Mouse (Mus musculus) heart, embryonic 16.5 days (tissue): Measurements from ENCODE around the gene Eif4g3. TPM values are rescaled to one million over a fixed set of nuclear protein-coding genes. Genes with fewer than 3 reads are reported as not detected.

Experiments
- ATAC-seq: fragments of 200-750 bp; cut with Nextera tagmentation; replicated peaks from 2 replicates; pipeline ENCODE4 v1.8.0; 2017; ENCODE audit warnings: moderate number of reproducible peaks; ENCODE audit not compliant: insufficient read depth, low FRiP score; ENCODE audit errors: extremely low read depth
- H3K27ac ChIP-seq: fragments of 300-500 bp; sonication (generic); 2 replicates; pipeline ENCODE4 v1.5.1; 2014; ENCODE audit warnings: mild to moderate bottlenecking, low read length, control low read depth, moderate library complexity
- H3K27me3 ChIP-seq: fragments of 300-500 bp; sonication (generic); 2 replicates; pipeline ENCODE4 v1.6.1; 2014; ENCODE audit warnings: low read length, mixed read lengths; ENCODE audit not compliant: control insufficient read depth, insufficient read depth
- H3K36me3 ChIP-seq: fragments of 300-500 bp; sonication (generic); 2 replicates; pipeline ENCODE4 v1.6.1; 2014; ENCODE audit not compliant: control insufficient read depth, insufficient read depth
- H3K4me1 ChIP-seq: fragments of 300-500 bp; sonication (generic); 2 replicates; pipeline ENCODE4 v1.6.1; 2014; ENCODE audit warnings: low read length, mixed read lengths; ENCODE audit not compliant: control insufficient read depth, insufficient read depth
- H3K4me2 ChIP-seq: fragments of 300-500 bp; sonication (generic); 2 replicates; pipeline ENCODE4 v1.6.1; 2014; ENCODE audit warnings: low read depth, mild to moderate bottlenecking, control low read depth, low read length
- H3K4me3 ChIP-seq: fragments of 300-500 bp; sonication (generic); 2 replicates; pipeline ENCODE4 v1.5.1; 2014; ENCODE audit warnings: mild to moderate bottlenecking, control low read depth, low read length
- H3K9ac ChIP-seq: fragments of 300-500 bp; sonication (generic); 2 replicates; pipeline ENCODE4 v1.6.1; 2014; ENCODE audit warnings: low read length, control low read depth
- H3K9me3 ChIP-seq: fragments of 300-500 bp; sonication (generic); replicated peaks from 2 replicates; pipeline ENCODE4 v1.6.1; 2016; ENCODE audit warnings: low read length; ENCODE audit not compliant: control insufficient read depth
- WGBS: fragments of 180-500 bp; shearing (Covaris S2); extraction: QIAGEN DNeasy Blood & Tissue Kit; methylation state at CpG from one replicate; pipeline ENCODE4 v1.1.7; 2014; 5-methylcytosine and 5-hydroxymethylcytosine counted together
- polyA plus RNA-seq: library from polyadenylated mRNA; unstranded; fragments of >200 nt; fragmentation: Nextera tagmentation; extraction: Ambion mirVana; gene quantifications from 2 replicates; pipeline ENCODE4 v1.2.1, GENCODE M21; 2015

Gene Eif4g3
- polyA plus RNA-seq, 1 experiment from 2014 or later = 18.9 TPM

DNA sequence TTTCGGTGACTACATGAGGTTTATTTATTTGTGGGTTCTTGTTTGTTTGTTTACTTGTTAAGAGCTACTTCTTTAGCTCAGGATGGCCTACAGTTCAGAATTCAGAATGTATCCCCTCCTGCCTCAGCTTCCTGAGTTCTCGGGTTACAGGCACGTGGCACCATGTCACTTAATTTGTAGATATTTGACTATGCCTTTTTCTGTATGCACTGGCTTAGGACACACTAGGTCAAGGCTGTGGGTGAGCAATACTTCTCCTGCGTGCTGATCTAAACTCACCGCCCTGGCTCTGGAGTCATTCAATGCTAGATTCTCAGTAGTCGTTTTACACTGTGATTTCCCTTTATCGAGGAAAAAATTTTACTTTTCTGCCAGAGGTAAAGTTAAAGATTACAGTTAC lies 227.9 kb downstream of the Eif4g3 start:
- no peaks in the 10 kb centered on the region for H3K9me3 ChIP-seq
- H3K4me2 ChIP-seq = no peak overlapping the region
- H3K4me3 ChIP-seq = no peak overlapping the region
- ATAC-seq = no peak
- no peak overlapping the region for H3K27ac ChIP-seq
- peaks cover 24% of the 10 kb centered on the region for H3K4me1 ChIP-seq
- H3K27me3 ChIP-seq = no peaks in the 10 kb centered on the region
- H3K9ac ChIP-seq = no peak overlapping the region
- H3K36me3 ChIP-seq = peaks cover 31% of the 10 kb centered on the region
- WGBS = 78% methylated on average over 7 of the region's 7 CpGs

DNA sequence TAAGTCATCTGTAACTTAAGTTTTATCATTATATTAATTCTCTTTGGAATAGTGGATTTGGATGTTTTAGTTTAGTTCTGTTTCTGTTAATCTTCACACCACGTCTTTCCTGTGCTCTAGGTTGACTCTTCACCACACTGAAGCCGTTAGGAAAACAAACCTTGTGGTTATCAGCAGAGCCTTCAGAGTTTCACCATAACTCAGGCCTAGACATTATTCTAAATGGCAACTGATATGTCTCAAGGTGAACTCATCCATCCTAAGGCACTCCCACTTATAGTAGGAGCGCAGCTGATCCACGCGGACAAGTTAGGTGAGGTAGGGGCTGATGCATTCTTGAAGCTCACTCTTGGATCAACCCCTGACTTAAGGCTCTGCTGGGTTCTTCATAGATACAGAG lies 228.6 kb downstream of the Eif4g3 start:
- Histone ChIP-seq H3K9ac (no peak overlapping the region), H3K4me2 (no peak overlapping the region), H3K4me1 (peaks cover 23% of the 10 kb centered on the region), H3K9me3 (no peaks in the 10 kb centered on the region), H3K4me3 (no peak overlapping the region), H3K27me3 (no peaks in the 10 kb centered on the region), H3K36me3 (peaks cover 38% of the 10 kb centered on the region), H3K27ac (no peak overlapping the region)
- no peak for ATAC-seq
- 73% methylated on average over 5 of the region's 5 CpGs for WGBS

DNA sequence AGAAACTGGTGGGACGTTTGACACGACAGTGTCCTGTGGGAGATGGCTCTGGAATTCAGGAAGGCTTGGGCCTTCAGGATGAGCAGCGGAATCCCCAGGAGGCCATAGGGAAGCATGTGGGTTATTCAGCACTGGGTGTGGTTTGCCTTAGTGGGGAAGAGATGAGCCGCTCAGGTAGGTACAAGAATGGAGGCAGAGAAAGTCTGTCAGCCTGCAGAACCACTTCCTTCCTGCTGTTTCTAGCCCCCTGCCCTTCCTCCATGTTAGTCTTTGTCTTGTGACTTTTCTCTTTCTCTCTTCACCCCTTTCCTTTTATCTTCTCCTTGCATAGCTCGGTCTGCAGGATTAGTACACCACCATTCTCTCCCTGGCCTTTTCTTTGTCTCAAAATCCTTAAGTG lies 229.6 kb downstream of the Eif4g3 start:
- Histone ChIP-seq H3K4me3 (no peak overlapping the region), H3K4me2 (no peak overlapping the region), H3K27ac (peak overlapping the region; percentile 21; the same call in 1 of the 2 replicates), H3K27me3 (no peaks in the 10 kb centered on the region), H3K9ac (no peak overlapping the region), H3K9me3 (no peaks in the 10 kb centered on the region), H3K36me3 (peaks cover 46% of the 10 kb centered on the region), H3K4me1 (peaks cover 23% of the 10 kb centered on the region)
- no peak for ATAC-seq
- 70% methylated on average over 5 of the region's 5 CpGs for WGBS

- H3K9ac ChIP-seq = no peak overlapping the region
- no peak overlapping the region for H3K4me2 ChIP-seq
- no peaks in the 10 kb centered on the region for H3K9me3 ChIP-seq
- no peak overlapping the region for H3K4me3 ChIP-seq
- peaks cover 14% of the 10 kb centered on the region for H3K4me1 ChIP-seq
- H3K27ac ChIP-seq = no peak overlapping the region
- 81% methylated on average over 10 of the region's 10 CpGs for WGBS
- peaks cover 58% of the 10 kb centered on the region for H3K36me3 ChIP-seq
- H3K27me3 ChIP-seq = no peaks in the 10 kb centered on the region
- ATAC-seq = no peak
Measured at GRCm38 (mm10) chr4:138223623-138224022, 230.8 kb downstream of the Eif4g3 start.

DNA sequence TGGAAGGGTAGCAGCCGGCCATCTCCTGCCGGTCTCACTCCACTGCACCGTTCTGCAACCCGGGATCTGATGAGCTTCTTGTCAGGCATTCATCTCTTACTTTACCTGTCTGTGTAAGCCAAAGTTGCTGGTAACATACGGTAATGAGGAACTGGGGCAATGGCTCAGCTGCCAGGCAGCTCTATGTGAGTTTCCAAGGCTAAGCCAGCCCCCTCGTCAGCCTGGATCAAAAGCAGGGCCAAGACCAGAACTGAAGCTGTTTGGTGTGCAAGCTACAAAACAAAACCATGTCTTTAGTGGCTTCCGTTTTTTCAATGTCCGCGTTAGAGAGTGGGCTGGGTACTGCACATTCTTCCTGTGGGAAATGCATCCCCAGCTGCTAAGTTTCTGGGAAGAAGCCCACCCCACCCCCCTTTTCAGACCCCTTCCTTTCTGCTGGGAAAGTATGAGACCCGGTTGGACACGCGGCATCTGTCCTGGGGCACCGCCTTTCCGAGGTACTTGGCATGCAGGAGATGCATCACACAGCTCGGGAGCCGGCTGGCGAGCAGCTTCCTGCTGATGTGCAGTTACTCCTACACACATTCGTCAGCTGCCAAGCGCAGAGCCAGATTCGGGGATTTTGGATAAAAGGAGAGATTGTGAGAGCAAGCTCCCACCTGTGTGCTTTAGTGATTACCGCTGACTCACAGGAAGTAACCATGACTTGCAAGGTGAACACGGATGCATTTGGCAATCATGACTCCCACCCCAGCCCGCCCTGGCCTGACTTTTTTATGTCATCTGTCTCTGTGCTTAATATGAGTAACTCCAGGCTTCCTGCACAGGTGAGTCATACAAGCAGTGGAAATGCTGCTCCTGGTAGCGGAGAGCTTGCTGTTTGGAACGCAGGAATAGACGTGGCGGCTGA lies 254.2 kb downstream of the Eif4g3 start:
- no peak for ATAC-seq
- Histone ChIP-seq H3K4me2 (no peak overlapping the region), H3K9me3 (no peaks in the 10 kb centered on the region), H3K9ac (no peak overlapping the region), H3K36me3 (peaks cover 30% of the 10 kb centered on the region), H3K4me1 (peaks cover 18% of the 10 kb centered on the region), H3K27ac (no peak overlapping the region), H3K27me3 (peaks cover 15% of the 10 kb centered on the region), H3K4me3 (no peak overlapping the region)
- 63% methylated on average over 27 of the region's 27 CpGs for WGBS

- no peak within 1 kb of the TSS for H3K27ac ChIP-seq
Measured at GRCm38 (mm10) chr4:138250088-138250960, 257.5 kb downstream of the Eif4g3 start, which contains the start of the genes Sh2d5 and Kif17. TSS of gene Sh2d5 (plus strand) at chr4:138250403. TSS of gene Kif17 (plus strand) at chr4:138250435.

GRCm38 (mm10) chr4:138251819-138252218 lies 259.0 kb downstream of the Eif4g3 start:
- peaks cover 25% of the 10 kb centered on the region for H3K27me3 ChIP-seq
- no peak for ATAC-seq
- peak overlapping the region; percentile 31 for H3K4me3 ChIP-seq
- no peaks in the 10 kb centered on the region for H3K36me3 ChIP-seq
- H3K27ac ChIP-seq = no peak overlapping the region
- no peaks in the 10 kb centered on the region for H3K9me3 ChIP-seq
- WGBS = under 1% methylated on average over 13 of the region's 14 CpGs
- peaks cover 22% of the 10 kb centered on the region for H3K4me1 ChIP-seq
- peak overlapping the region; percentile 28 for H3K9ac ChIP-seq
- peak overlapping the region; percentile 71 for H3K4me2 ChIP-seq

More at GRCm38 (mm10) chr4:138250088-138250960, 257.5 kb downstream of the Eif4g3 start, which contains the start of the genes Sh2d5 and Kif17:
- 1% methylated on average over 58 of the region's 74 CpGs for WGBS
- ATAC-seq = peak; percentile 73
- H3K27me3 ChIP-seq = peaks cover 25% of the 10 kb centered on the region
- peaks cover 22% of the 10 kb centered on the region for H3K4me1 ChIP-seq
- H3K4me2 ChIP-seq = peak within 1 kb of the TSS; percentile 98
- H3K4me3 ChIP-seq = peak within 1 kb of the TSS; percentile 60
- H3K9me3 ChIP-seq = no peaks in the 10 kb centered on the region
- H3K36me3 ChIP-seq = peaks cover 4% of the 10 kb centered on the region; the same call in 1 of the 2 replicates
- H3K9ac ChIP-seq = peak within 1 kb of the TSS; percentile 56

- Histone ChIP-seq H3K36me3 (no peaks in the 10 kb centered on the region), H3K27ac (no peak overlapping the region), H3K27me3 (peaks cover 25% of the 10 kb centered on the region), H3K9me3 (no peaks in the 10 kb centered on the region), H3K4me1 (peaks cover 22% of the 10 kb centered on the region), H3K4me2 (peak overlapping the region; percentile 71), H3K4me3 (peak overlapping the region; percentile 31; the same call in 1 of the 2 replicates), H3K9ac (peak overlapping the region; percentile 28)
- WGBS = 28% methylated on average over 5 of the region's 5 CpGs
- ATAC-seq = no peak
Measured at GRCm38 (mm10) chr4:138252231-138252630, 259.4 kb downstream of the Eif4g3 start.
